Comparison of ENCODE assay signal across 8 mouse cellular contexts in the genomic region with DNA sequence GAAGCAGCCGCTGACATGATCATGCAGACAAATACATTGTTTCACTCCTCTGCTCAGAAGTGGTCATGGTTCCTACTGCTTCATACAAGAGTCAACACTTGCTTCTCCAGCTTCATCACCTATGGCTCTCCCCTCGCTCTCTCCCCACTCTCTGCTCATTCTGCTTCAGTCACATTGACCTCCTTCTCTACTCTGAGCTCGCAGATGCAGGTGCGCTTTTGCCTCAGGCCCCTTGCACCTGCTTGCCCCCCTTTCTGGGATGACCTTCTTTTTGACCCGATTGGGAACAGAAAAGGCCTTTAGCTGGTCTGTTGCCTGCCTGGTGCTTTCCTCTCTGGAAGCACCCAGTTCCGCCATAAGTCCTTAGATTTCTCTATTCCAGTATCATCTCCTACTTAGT.
"Had no signal": no experiment of that assay in that cellular context is flagged by ENCODE, and none has a peak within 500 bp of the region (broad histone marks: within the 10 kb centered on the region; RNA-seq: fewer than 3 reads in every experiment).

No protein-coding gene starts in this region.

- DNase-seq: kidney, adult 2 months; kidney, postnatal 25 days; layer of hippocampus, adult 9-11 months; liver, embryonic 13.5 days; lung, adult 2 months; lung, postnatal 14 days; lung, postnatal 4 days; midbrain, embryonic 14.5 days had no signal
